Mouse (Mus musculus): ENCODE data around the gene Adap1.
A peak's percentile ranks its signal among the peaks of the same experiment; 100 is the strongest.

Adap1 gene

DNA sequence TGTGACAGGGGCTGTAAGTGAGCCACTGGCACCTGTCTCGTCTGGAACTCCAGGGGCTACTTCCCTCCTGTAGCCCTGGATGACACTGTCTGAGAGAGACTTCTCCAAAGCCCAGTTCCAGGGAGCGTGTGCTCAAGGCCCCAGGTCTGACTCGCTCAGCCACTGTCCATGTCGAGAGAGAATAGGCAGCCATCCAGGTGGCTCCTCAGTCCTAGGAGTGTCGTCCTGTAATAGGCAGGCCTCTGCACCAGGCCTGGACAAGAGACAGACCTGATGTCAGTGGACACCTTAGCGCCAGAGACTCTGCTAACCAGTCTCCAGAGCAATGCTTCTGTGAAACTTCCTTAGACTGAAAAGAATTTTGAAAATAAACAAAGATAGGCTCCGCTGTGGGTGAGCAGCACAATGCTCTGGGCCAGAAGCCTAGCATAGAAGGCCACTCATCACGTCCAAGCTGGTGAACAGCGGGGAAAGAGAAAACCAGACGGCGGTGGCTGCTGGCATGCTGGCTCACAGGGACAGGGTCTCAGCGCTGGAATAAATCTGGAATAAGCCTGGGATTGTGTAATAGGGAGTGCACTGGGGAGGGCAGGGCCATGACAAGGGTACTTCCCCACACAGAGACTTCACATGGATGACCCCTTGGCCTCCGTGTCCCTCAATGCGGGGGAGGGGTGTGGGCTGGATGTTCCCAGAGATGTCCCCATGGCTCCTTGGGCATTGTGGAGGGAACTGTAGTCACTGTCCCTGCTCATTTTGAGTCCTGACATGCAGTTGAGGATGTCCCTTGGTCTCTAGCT, 39.1 kb downstream of the Adap1 start:
- no peak for DNase-seq (ENCODE audit: extremely low spot score)

GRCm38 (mm10) chr5:139285383-139286067, 39.9 kb downstream of the Adap1 start:
- no peak for DNase-seq (ENCODE audit: extremely low spot score)

DNA sequence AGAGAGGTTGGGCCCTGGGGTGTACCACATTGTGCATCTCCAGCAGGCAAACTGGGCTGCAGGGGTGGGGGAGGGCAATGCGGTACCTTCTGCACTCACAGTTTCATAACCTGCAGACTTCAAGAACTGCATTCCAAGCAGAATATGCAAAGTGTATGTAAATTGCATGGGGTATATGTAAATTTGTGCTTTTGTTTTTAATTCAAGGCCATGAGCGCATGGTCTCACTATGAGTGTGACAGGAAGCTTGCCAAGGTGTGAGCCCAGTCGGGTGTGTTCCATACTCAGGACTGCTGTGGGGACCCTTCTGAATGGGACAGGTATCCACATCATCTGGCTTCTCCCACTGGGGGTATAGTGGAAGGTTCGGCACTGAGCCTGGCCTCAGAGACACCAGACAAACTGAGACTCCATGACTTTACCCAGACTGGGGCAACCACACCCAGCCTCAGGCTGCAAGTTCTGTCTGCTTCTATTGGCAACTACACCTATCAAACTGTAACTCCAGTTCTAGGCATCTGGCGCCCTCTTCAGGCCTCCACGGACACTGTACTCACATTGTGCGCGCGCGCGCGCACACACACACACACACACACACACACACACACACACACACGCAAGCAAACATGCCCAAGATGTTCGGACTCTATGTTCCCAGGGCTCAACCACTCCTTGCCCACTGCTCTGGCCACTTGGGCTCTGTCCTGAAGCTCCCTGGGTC, 41.8 kb downstream of the Adap1 start:
- no peak for DNase-seq (ENCODE audit: extremely low spot score)

- peak; percentile 82 for DNase-seq (ENCODE audit: extremely low spot score)
These were observed 43.2 kb downstream of the Adap1 start for GRCm38 (mm10) chr5:139282191-139282590.

GRCm38 (mm10) chr5:139281373-139282112, 43.9 kb downstream of the Adap1 start:
- no peak for DNase-seq (ENCODE audit: extremely low spot score)

GRCm38 (mm10) chr5:139277287-139277686, 48.1 kb downstream of the Adap1 start:
- DNase-seq (ENCODE audit: extremely low spot score): no peak

DNA sequence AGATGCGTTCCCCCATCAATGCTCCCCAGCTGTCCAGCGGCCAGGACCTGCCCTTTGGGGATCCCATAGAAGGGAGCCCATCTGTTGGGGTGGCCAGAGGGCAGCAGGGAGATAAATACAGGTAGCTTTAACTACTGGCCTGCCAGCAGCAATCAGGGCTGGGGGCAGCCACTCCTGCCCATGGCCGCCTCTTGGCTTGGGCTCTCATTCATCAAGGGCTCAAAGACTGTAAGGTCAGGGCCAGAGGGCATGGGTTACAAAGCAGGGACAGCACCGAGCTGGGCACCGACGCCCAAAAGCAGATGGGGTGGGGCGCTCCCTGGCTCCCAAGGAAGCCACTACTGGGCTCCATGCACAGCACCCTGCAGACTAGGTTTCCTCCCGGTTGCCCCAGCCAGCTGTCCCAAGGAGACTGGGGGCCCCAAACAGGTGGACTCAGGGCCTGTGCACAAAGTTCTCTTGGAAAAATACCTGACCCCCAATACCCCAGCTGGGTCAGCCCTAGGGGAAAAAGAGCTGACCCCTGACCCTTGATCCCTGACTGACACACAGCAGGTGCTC, 53.3 kb downstream of the Adap1 start:
- no peak for DNase-seq (ENCODE audit: extremely low spot score)

DNA sequence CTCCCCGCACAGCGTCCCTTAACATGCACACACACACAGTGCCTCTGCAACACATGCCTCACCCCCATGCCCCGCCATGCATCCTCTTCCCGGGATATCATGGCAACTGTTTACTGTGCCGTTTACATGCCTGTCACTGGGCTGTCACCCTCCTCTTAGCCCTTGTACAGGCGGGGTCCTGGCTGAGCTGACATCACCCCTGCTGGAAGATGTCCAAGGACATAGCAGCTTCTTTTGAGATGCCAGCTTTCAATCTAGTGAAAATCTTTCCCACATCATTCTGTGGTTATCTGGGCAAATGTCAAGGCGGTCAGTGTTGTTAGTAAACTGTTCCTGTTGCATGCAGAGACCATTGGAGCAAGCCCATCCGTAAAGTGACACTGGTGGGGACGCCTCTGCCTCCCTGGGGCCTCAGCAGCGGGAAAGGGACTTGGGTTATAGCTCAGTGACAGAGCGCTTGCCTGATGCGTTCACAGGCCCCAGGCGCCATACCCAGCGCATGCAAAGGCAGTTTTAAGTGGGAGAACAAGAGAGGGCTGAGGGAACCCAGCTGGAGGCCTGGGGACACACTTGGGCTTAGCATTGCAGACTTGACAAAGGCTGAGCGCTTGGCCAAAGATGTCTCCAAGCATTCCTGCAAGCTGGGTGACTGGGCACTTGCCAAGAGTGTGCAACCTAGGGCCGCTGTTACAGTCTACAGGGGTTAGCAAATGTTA, 54.5 kb downstream of the Adap1 start:
- no peak for DNase-seq (ENCODE audit: extremely low spot score)

GRCm38 (mm10) chr5:139267661-139268060, 57.8 kb downstream of the Adap1 start:
- DNase-seq (ENCODE audit: extremely low spot score): no peak

DNA sequence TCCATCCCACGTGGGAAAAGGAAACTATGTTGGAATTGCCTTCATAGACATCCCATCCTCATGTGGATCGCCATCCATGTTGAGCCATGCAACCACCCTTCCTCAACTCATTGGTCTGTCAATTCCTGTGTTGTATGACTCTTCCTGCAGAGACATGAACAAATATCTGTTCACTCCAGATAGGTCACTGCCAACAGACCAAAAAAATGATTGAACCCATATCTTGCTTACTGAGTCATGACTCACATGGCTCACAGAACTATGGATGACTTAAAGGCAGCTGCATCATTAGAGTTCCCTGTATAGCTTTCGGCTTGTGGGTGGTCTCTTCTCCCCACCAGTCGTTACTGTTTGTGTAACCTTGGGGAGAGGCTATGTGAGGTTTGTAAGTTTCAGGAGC, 64.0 kb downstream of the Adap1 start:
- DNase-seq (ENCODE audit: extremely low spot score): no peak

GRCm38 (mm10) chr5:139259853-139260252, 65.6 kb downstream of the Adap1 start:
- DNase-seq (ENCODE audit: extremely low spot score): no peak

GRCm38 (mm10) chr5:139258371-139259035, 66.9 kb downstream of the Adap1 start:
- DNase-seq (ENCODE audit: extremely low spot score): no peak

DNA sequence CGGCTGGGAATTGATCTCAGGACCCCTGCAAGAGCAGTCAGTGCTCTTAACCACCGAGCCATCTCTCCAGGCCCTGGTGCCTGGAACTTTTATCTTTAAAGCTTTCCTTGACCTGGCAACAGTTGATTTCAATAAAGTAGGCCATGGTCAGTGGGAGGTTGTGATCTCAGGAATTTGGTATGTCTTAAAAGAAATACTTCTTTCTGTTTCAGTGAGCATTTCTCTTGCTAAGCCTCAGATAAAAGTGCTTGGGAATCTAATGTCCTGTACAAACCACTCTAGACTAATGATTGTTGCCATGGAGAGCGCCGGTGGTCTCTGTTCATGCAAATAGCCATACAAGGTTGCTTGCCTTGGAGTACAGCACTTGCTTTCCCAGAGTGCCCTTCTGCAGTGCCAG, 67.6 kb downstream of the Adap1 start:
- no peak for DNase-seq (ENCODE audit: extremely low spot score)

DNA sequence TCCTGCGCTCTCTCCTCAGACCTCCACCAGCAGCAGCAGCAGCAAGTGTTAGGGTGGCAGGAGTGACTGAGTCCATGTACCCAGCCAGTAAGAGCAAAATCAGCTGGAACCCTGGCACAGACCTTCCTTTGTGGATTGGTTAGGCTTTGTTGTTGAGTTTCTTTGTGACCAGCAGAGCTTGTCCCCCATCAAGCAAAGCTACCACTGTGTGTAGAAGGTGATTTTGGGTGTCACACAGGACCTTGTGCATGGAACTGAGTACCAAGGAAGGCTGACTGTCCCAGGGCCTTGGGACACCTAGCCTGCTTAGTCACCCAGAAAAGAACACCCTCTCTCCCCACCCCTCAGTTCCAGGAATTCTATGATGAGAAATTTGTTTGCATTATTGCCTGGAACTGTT, 68.2 kb downstream of the Adap1 start:
- DNase-seq (ENCODE audit: extremely low spot score): no peak

GRCm38 (mm10) chr5:139256211-139256765, 69.1 kb downstream of the Adap1 start:
- DNase-seq (ENCODE audit: extremely low spot score): no peak

GRCm38 (mm10) chr5:139255777-139256176, 69.6 kb downstream of the Adap1 start:
- DNase-seq (ENCODE audit: extremely low spot score): no peak

GRCm38 (mm10) chr5:139254938-139255337, 70.5 kb downstream of the Adap1 start:
- no peak for DNase-seq (ENCODE audit: extremely low spot score)

DNA sequence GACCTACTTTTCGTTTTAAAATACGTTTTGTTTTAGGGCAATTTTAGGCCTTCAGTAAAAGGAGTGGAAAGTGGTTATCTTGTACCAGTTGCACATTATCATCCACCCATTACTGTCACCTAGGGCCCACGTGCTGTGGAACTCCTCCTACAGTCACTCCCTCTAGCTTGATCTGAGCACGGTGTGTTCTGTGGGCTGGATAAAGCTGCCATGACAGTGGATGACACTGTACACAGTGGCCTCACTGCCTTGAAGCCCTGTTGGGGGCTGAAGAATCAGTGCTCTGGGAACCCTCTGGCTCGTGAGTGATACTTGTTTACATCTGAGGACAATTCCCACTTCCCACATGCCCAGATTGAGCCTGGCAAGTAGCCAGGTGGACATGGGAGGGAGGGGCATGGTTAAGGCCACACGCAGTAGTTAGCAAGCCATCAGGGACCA, 72.1 kb downstream of the Adap1 start:
- no peak for DNase-seq (ENCODE audit: extremely low spot score)

DNA sequence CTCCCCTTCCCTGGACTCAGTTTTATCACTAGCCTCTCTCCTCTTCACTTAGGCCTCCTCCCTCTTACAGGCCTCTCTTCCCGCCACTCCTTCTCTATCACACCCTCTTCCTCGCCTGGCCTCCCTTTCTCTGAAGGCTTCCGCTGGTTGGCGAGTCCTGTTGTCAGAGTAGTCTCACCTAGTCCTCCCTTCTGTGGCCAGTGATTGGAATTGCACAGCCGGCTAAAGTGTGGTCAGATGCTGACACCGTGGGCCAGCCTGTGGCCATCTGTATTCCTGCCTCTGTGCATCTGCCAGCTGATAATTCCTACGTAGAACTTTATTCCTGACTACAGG, 72.5 kb downstream of the Adap1 start:
- DNase-seq (ENCODE audit: extremely low spot score): no peak
